Mouse (Mus musculus) fat pad, adult 2 months (tissue): ENCODE measurements around the gene Mcam.
A peak's percentile ranks its signal among the peaks of the same experiment; 100 is the strongest.

ENCODE experiments used
- DNase-seq: peaks from one replicate; pipeline ENCODE4 v3.0.0-alpha.2; 2011; ENCODE audit warnings: low read depth, low spot score; ENCODE audit errors: extremely low read depth

Mcam gene

DNA sequence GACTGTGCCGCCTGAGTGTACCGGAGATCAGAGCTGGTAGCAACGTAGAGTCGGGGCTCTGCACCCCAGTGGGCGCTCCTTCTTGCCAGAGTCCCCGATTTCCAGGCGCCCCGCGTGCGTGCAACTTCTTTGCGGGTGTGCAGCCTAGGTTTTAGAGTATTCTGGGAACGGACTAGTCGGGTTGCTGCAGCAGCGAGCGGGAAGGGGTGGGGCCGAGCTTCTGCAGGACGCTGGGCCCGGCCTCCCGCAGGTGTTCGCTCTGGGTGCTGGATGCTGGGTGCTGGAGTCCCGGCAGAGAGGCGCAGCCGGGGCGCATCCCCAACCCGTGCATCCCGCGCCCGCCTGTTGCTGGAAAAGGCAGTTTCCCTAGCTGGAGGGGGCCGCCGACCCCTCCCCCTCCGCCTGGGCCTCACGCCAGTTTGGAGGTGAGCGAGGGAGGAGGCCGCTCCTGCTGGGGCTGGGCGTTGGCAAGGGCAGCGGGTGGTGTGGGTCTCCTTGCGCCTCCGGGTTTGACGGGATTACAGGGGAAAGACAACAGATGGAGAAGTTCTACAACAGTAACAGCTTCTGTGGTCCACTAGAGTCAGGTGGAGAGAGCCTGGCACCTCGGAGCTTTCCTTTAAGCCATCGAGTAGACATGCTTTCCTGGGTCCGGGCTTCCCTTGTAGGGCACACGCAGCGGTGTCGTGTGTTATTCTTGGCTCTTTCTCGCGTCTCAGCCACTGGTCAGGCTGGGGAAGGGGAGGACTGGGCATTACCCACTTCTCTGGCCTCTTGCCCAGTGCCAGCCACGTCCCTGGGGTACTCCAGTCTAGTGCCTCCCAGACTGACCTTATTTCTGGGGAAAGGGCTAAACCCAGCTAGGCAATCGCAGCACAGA, 822 bp downstream of the Mcam start:
- DNase-seq = no peak

DNA sequence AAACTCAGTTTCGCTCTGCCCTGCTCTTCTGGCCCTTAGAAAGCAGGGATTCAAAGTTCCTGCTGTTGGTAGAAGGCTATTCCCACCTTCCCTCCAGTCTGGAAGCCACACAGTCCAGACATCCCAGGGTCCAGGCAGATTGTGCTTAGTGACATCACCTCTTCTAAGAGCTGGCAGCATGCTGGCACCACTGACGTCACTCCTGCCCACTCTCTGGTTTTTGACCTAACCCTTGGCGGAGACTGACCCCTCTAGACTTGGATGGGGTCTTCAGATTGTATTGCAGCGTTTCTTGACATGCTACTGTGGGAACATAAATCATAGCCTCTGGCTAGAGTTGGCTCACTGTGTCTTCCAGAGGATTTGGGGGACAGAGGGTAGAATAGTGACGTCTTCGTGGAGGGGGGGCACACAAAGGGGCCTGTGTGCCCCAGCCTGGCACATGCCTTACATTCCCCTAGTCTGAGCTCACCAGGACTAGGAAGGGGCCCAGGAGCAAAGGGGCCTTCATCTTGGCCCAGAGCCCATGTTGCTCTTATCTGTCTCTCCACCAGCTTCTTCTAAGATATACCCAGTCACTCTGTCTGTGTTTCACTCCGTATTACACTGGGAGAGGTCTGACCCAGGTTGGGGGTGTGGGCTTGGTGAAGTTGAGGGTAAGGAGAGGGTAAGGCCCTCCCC, 1.6 kb downstream of the Mcam start:
- DNase-seq = no peak

DNA sequence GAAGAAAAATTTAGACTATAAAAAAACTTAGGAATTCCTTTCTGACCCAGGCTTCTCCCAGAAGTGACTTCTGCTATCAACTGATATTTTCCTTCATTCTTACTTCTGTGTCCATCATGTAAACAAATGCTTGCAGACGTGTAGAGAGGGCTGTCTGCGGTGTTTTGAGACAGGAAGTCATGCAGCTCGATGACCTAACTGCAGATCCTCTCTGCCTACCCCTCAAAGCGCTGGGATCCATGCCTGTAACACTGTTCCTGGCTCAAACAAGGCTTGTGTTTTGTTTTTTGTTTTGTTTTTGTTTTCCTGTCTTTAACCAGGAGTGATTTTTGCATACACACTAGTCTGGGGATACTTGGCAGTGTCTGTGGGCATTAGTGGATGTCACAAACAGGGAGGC, 3.6 kb downstream of the Mcam start:
- no peak for DNase-seq

DNA sequence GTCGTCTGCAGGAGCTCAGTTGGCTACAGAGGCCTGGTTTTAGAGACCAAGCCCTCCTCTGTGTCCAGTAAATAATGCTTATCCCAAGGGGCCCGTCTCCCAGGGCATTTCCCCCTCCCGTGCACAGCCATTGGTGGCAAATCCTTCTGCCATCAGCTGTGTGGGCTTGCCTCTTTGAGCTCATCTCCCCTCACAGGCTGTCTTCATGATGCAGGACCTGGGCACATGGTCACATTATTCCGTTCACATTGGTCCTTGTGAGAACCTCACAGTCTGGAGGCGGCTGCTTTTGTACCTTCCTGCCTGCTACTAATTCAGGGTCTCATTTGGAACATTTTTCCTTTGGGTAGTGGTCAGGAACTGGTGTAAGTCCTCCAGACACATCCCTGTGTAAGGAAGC, 7.7 kb downstream of the Mcam start:
- DNase-seq = no peak

DNA sequence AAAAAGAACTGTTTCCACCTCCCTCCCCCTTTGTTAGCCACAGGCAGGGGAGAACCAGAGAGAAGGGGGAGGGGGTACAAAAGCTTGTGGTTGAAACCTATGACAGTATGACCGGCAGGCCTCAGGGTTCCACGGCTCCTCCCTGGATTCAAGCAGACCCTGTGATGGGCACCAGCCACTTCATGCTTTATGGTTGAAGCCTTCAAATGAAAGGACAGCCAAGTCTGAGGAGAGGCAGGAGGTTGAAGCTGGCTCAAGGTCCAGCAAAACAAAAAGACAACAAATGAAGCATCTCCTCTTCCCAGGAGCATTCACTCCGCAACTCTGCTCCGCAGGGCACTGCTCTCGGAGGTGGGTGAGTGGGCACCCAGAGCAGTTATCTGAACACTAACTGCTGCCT, 9.2 kb downstream of the Mcam start:
- no peak for DNase-seq

DNA sequence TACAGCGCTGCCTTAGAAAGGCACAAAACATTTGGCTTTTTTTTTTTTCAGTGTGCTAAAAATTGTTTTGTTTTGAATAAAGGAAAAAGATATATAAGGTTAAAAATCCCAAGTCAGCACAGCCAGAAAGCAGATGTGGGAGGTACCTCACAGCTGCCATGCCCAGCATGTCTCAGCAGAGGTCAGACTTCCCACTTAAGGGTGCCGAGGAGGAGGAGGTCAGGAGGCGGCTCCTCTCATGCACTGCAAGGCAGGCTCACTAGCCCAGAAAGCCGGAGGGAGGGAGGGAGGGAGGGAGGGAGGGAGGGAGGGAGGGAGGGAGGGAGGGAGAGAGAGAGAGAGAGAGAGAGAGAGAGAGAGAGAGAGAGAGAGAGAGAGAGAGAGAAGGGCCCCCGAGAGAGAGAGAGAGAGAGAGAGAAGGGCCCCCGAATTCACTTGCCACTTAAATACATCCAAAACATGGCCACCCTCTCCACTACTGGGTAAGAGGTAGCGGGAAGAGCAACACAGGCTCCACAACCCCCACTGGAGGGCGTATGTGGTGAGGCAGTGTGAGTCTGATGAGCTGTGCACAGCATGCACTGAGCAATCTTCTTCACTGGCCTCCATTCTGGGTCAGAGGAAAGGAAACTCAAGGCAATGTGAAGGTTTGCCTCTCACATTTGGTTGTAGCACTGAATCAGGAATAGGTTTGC, 9.9 kb downstream of the Mcam start:
- no peak for DNase-seq

DNA sequence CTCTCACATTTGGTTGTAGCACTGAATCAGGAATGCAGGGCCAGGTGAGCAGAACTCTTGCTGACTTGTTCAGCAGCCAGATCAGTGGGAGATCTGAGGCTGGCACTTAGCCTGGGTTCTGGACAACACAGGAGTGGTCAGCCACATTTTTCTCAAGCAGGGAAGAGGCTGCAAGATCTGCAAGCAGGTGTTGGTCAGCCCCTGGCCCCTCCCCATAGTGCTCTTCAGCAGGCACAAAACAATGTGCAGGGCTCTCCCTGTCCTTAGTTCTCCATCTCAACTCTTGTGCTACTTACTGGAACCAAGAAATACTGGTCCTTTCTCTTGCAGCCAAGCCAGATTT, 10.4 kb downstream of the Mcam start:
- no peak for DNase-seq

DNA sequence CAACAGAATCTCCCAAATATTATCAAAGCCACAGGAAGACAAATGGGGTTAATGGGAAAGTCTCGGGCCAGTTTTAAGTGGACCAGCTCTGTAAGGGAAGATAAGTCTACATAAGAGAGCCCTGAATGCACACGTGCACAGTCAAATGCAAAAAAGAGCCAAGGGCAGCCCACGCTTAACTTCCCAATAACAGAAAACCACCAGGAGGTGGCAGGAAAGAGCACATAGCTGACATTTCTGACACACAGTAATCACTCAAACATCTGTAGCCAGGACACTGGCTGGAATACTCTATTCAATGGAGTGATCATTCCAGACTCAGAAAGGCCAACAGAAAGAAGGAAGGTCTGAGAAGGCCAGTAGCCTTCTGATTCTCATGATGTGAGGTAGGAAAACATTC, 13.0 kb downstream of the Mcam start:
- DNase-seq = no peak

DNA sequence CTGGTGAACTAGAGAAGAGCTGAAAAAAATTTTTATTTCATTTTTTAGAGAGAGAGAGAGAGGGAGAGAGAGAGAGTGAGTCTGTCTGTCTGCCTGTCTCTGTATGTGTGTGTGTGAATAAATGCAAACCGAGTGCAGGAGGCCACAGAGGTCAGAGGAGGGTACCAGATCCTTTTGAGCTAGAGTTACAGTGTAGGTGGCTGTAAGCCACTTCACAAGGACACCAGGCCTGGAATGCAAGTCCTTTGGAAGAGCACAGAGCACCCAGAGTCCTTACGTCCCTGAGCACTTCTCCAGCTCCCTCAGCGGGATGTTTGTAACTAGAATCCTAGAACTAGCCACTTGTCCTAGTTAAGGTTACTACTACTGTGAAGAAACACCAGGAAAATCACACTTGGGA, 25.6 kb downstream of the Mcam start:
- no peak for DNase-seq

DNA sequence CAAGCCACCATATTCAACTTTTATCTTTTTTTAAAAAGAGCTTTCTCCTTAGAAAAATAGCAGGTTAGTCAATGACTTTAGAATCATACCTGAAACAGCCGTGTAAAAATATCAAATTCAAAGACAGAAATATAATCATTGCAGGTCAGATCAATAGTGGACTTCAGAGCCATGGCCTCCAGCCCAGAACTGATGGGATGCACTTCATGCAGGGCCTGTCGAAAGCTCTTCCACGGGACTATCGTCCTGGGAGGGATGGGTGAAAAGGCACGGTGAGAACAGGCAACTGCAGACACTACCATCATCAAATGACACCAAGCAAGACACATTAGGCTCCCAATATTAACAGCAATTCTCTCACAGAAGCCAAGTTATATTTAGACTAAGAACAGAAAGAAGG, 34.7 kb downstream of the Mcam start:
- no peak for DNase-seq

DNA sequence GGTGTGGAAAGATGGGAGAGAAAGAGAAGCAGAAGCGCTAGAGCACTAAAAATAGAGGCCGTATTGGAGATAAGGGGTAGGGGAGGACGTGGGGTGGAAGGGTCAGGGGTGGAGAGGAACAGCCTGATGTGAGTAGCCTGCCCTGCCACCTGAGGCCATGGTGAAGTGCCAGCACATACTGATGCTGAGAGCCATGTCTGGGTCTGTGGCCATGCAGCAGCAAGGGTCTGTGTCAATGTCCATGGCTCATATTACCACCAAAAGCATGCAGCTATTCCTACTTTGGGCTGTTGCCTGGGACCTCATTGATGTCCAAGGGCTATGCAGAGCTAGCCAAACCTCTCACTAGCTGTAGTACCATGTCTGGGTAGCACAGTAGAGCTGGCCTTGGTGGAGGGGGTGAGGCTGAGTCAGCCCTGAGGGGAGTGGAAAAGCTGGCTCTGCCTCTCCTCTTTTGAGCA, 36.5 kb downstream of the Mcam start:
- no peak for DNase-seq

DNA sequence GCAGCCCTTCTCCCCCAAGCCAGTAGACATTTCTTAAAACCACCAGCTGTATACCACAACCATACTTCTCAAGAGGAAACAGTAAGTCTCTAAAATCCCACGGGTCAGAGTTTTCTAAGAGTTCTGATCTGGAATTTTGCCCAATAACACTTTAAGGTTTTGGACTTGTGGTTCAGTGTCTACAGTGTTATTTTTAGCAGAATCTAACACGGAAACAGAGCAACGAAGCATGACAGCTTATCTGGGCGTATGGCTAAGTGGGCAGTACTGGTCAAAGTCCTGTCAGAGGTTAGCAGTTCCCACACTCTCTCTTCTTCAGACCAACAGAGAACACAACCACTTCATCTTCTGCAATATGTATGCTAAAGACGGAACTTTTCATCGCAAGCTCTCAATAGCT, 41.3 kb downstream of the Mcam start:
- DNase-seq = no peak

DNA sequence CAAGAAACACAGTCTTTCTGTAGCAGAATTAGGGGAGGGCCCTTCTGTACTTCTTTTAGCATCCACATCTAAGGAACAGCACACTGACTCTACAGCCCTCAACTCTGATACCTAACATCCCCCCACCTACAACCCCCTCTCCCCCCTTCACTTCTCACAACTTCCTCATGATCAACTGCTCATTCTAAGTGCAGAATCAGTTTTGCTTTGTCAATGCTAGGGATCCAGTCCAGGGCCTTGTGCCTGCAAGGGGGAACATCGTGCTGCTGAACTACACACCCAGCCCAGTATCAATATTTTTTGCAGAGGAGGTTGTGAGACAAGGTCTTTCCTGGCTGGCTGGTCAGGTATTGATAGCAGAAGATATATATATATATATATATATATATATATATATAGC, 41.7 kb downstream of the Mcam start:
- no peak for DNase-seq

DNA sequence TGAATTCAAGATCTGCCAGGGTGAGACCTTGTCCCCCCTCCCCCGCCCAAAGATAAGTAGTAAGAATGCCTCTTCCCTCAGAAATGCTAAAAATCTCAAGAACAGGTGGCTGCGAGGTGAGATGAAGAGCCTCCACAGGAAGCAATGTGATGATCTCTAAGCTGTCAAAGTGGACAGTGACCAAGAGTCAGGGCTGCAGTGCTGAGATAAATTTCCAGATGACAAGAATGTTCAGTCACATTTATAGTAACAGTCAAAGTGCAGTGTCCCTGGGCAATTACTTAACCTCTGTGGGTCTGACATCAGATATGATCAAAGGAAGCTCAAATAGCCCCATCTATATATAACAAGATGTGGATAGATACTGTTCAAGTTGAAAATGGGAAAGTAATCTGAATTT, 43.1 kb downstream of the Mcam start:
- DNase-seq = no peak

DNA sequence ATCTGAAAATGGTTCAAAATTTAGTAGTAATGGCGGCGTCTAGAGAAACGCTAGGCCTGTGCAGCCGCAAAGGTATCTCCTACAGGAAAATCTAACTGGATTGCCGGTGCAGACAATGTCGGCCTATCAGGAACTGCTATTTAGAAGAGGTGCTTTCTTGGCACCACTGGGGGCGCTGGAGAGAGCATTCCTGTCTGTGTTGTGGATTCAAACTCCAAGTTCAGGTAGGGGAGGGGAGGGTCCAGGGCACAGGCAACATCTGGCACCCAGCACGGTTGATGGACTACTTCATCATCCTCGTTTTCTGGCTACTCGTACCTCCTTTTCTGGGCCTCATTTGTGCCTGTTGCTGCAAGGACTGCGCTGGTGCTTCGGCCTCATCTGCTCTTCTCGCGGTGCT, 44.1 kb downstream of the Mcam start:
- DNase-seq = no peak

DNA sequence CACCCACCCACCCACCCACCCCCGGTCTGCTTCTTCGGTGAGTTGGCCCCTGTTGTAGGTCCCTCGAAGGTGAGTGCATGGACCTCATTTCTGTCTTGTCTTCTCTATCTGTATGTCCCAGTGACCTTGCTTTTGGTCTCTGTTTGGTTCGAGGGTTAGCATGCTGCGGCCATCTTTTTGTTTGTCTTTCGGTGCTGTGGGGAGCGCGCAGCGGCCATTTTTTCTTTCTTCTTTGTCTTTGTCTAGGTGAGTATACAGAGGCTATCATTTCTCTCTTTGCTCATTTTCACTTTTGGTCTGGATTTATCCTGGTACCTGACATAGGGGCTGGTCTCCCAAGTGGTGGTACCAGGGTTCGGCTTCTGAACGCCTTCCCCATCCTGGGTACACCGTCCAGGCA, 44.5 kb downstream of the Mcam start:
- DNase-seq = no peak

DNA sequence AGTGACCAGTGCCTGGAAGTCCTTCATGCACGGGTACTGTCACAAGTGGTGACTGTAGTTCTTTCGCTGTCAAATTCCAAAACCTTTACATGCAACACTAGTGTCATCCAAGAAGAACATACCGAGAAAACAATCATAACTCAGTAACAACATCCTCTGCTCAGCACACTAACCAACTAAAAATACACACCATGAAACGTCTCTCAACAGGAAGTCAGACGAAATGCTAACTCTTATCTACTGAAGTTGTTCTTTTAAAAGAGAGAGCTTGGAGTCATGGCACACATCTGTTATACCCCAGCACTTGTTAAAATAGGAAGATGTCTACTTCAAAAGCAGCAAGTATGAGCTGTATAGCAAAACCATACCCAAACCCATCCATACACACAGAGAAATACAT, 47.3 kb downstream of the Mcam start:
- no peak for DNase-seq

DNA sequence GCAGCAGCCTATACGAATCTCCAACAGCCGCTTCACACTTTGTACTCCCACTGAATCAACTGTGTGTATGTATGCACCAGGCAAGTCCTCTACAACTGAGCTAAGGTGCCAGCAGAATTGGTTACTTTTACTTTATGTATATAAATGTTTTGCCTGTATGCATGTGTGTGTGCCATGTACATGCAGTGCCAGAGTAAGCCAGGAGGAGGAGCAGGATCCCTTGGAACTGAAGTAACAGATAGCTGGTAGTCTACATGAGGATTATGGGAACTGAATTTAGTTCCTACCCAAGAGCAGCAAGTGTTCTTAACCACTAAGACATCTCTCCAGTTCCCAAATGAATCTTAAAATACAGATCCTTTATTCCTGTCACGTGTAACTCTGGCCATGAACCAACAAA, 48.0 kb downstream of the Mcam start:
- no peak for DNase-seq

DNA sequence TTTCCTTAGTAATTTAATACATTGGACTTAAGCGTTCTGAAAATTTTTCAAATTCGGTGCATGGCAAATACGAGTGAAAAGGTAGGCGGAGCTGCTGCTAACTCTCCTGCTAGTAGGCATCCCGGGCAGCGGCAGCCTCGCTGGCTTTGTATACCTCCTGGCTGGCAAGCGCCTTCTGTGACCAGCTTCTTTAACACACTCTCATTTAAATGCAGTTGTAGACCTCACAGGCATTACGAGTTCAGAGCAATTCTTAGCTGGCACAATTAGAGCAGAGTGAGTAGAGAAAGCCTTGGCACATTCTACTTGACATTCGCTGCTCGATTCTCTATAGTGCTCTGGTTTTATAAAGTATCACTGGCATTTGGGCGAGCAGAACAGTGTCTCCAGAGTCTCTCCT, 54.0 kb downstream of the Mcam start:
- DNase-seq = no peak

DNA sequence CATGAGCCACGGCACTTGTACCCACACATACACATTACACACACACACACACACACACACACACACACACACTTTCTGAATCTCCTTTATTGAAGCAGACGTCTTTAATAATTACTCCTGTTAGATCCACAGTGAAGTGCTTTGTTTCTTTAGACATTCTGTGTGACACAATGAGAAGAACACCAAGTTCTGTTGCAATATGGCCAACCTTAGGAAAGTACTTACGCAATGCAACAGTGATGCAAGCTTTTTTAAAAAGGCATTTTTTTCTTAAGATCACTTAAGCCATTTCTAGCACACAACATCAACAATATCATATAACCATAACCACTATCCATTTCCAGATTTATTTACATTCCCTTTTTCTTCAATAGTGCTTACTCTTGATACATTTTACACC, 56.9 kb downstream of the Mcam start:
- peak; percentile 95 for DNase-seq

DNA sequence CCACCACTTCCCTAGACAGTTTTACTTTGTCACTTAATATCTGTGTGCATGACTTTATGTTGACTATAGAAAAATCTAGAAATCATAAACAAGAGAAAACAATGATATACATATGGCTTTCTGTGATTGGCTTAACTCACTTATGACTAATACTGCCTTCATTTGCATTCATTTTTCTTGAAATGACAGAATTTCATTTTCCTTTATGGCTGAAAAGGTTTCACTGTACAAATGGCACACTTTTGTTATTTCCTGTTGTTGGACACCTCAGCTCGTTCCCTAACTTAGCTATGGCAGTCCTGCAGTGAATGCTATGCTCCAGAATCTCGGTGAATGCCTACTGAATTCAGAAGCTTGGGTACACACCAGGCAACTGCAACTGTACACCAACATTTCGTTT, 58.0 kb downstream of the Mcam start:
- DNase-seq = no peak
